Mouse (Mus musculus) forebrain, embryonic 16.5 days (tissue): ENCODE measurements around the gene Iqsec2. TPM values are rescaled to one million over a fixed set of nuclear protein-coding genes. Genes with fewer than 3 reads are reported as not detected.

Experiments used
- ATAC-seq: fragments of 200-750 bp; cut with Nextera tagmentation; 2 replicates; pipeline ENCODE4 v1.8.0; 2017; ENCODE audit warnings: mild to moderate bottlenecking, moderate library complexity
- H3K27ac ChIP-seq: fragments of 300-500 bp; sonication (generic); 2 replicates; pipeline ENCODE4 v1.5.1; 2014; ENCODE audit warnings: low read length, control low read depth
- H3K27me3 ChIP-seq: fragments of 300-500 bp; sonication (generic); replicated peaks from 2 replicates; pipeline ENCODE4 v1.6.1; 2014; ENCODE audit warnings: low read length; ENCODE audit not compliant: control insufficient read depth, insufficient read depth
- H3K36me3 ChIP-seq: fragments of 300-500 bp; sonication (generic); 2 replicates; pipeline ENCODE4 v1.6.1; 2014; ENCODE audit not compliant: control insufficient read depth, insufficient read depth
- H3K4me1 ChIP-seq: fragments of 300-500 bp; sonication (generic); replicated peaks from 2 replicates; pipeline ENCODE4 v1.6.1; 2014; ENCODE audit warnings: low read length; ENCODE audit not compliant: control insufficient read depth, insufficient read depth
- H3K4me2 ChIP-seq: fragments of 300-500 bp; sonication (generic); 2 replicates; pipeline ENCODE4 v1.6.1; 2014; ENCODE audit warnings: mild to moderate bottlenecking, low read length, control low read depth
- H3K4me3 ChIP-seq: fragments of 300-500 bp; sonication (generic); replicated peaks from 2 replicates; pipeline ENCODE4 v1.5.1; 2014; ENCODE audit warnings: mild to moderate bottlenecking, low read length, control low read depth
- H3K9ac ChIP-seq: fragments of 300-500 bp; sonication (generic); replicated peaks from 2 replicates; pipeline ENCODE4 v1.6.1; 2014; ENCODE audit warnings: low read depth, low read length, control low read depth
- H3K9me3 ChIP-seq: fragments of 300-500 bp; sonication (generic); 2 replicates; pipeline ENCODE4 v1.6.1; 2016; ENCODE audit warnings: low read length; ENCODE audit not compliant: control insufficient read depth
- WGBS: fragments of 180-500 bp; shearing (Covaris S2); extraction: QIAGEN DNeasy Blood & Tissue Kit; methylation state at CpG from one replicate; pipeline ENCODE4 v1.1.7; 2014; 5-methylcytosine and 5-hydroxymethylcytosine counted together
- polyA plus RNA-seq: library from polyadenylated mRNA; unstranded; fragments of >200 nt; fragmentation: Nextera tagmentation; extraction: Ambion mirVana; gene quantifications from 2 replicates; pipeline ENCODE4 v1.2.1, GENCODE M21; 2015

The Iqsec2 gene
- polyA plus RNA-seq, 1 experiment from 2014 or later = 5.8 TPM

DNA sequence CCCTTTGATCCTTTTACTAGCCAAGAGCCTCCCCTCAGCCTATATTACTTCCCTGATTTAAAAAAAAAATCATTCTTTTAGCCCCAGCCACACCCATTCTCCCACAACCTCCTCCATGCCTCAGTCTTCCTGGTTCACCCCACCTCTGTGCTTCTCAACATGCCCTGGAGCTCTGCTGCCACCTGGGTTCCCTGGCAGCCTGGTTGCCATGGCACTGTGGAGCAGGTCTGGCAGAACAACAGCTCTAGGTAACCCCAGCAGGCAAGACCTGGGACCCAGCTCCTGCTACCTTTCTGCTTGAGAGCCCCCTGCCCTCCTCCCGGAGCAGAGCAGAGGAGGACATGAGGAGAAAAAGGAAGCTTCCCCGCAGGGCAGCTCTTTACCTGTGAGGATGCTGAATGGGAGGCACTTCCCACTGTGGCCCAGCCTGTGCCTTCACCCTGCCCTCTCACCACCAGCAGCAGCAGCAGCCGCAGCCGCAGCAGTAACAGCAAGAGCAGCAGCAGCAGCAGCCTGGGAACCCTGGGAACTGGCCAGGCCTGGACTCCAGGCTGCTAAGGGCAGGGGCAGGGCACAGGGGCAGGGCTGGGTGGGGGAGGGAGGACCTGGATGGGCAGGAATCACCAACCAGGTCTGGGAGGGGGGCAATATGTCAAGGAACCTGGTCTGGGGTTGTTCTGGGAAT, 57.8 kb downstream of the Iqsec2 start:
- 33% methylated on average over 4 of the region's 4 CpGs for WGBS
- Histone ChIP-seq H3K27me3 (peaks cover 24% of the 10 kb centered on the region; the same call in 1 of the 2 replicates), H3K9me3 (no peaks in the 10 kb centered on the region), H3K4me3 (no peak overlapping the region), H3K9ac (no peak overlapping the region), H3K36me3 (no peaks in the 10 kb centered on the region), H3K4me2 (no peak overlapping the region), H3K27ac (no peak overlapping the region), H3K4me1 (peaks cover 18% of the 10 kb centered on the region)
- ATAC-seq = no peak

DNA sequence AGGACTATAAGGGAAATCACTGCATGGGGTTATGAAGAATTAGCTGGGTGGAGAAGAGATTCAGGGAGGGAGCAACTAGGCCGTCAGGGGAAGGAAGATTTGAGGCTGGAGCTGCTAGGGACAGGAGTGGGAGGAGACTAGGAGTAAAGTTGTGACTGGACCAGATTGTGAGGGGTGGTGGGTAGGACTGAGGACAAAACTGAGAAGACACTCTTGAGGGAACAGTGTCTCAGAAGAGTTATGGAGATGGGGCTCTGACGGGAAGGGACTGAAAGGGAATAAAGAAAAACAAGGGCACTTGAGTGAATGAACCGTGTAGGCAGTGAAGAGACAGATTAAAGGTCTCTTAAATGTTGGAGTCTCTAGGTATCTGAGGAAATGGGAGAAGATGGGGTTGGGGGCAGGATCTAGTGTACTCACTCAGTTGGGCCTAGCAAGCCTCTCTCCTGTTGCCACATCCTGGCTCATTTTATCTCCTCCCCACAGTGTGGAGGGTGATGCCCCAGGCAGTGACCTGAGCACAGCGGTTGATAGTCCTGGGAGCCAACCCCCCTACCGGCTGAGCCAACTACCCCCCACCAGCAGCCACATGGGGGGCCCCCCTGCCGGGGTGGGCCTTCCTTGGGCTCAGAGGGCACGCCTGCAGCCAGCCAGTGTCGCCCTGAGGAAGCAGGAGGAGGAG, 58.5 kb downstream of the Iqsec2 start:
- Histone ChIP-seq H3K27me3 (peaks cover 21% of the 10 kb centered on the region; the same call in 1 of the 2 replicates), H3K9me3 (no peaks in the 10 kb centered on the region), H3K27ac (no peak overlapping the region), H3K4me2 (no peak overlapping the region), H3K4me3 (no peak overlapping the region), H3K4me1 (peaks cover 12% of the 10 kb centered on the region), H3K9ac (no peak overlapping the region), H3K36me3 (no peaks in the 10 kb centered on the region)
- 40% methylated on average over 8 of the region's 8 CpGs for WGBS
- no peak for ATAC-seq

DNA sequence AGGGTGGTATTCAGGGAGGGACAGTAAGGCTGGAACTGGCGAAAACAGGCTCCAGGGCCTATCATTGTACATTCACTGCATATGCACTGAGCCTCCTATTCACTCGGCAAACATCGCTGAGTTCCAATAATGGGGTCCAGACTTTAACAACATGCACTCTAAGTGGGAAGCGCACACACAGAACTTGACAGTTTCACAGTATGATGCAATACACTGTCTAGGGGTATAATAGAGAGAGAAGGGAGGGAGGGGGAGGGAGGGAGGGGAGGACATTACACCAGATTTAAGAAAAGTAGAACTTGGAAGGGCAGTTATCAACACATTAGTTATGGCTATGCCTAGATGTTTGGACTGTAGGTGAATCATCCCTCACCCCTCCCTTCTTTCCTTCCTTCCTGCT, 59.2 kb downstream of the Iqsec2 start:
- H3K27ac ChIP-seq = no peak overlapping the region
- H3K9me3 ChIP-seq = no peaks in the 10 kb centered on the region
- ATAC-seq = no peak; the same call in 1 of the 2 replicates
- H3K9ac ChIP-seq = no peak overlapping the region
- H3K4me1 ChIP-seq = peaks cover 5% of the 10 kb centered on the region
- no peak overlapping the region for H3K4me3 ChIP-seq
- WGBS = 57% methylated on average over 4 of the region's 4 CpGs
- H3K27me3 ChIP-seq = peaks cover 21% of the 10 kb centered on the region; the same call in 1 of the 2 replicates
- H3K36me3 ChIP-seq = no peaks in the 10 kb centered on the region
- no peak overlapping the region for H3K4me2 ChIP-seq

DNA sequence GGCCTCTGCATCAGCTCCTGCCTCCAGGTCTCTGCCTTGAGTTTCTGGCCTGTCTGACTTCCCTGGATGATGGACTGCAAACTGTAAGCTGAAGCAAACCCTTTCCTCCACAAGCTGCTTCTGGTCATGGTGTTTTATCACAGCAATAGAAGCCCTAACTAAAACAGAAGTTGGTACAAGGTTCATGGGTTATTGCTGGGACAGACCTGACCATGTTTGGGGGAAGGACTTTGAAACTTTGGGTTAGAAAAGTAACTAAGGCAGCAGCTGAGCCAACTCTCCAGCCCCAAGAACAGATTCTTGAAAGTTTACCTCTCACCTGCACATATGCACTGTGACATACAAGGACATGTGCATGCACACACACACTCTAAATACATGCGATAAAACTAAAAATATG, 61.4 kb downstream of the Iqsec2 start:
- Histone ChIP-seq H3K27ac (no peak overlapping the region), H3K4me2 (no peak overlapping the region), H3K9me3 (no peaks in the 10 kb centered on the region), H3K4me3 (no peak overlapping the region), H3K9ac (no peak overlapping the region), H3K27me3 (peaks cover 18% of the 10 kb centered on the region; the same call in 1 of the 2 replicates), H3K4me1 (no peaks in the 10 kb centered on the region), H3K36me3 (no peaks in the 10 kb centered on the region)
- ATAC-seq = no peak
- WGBS = 97% methylated on average over 1 of the region's 1 CpGs

DNA sequence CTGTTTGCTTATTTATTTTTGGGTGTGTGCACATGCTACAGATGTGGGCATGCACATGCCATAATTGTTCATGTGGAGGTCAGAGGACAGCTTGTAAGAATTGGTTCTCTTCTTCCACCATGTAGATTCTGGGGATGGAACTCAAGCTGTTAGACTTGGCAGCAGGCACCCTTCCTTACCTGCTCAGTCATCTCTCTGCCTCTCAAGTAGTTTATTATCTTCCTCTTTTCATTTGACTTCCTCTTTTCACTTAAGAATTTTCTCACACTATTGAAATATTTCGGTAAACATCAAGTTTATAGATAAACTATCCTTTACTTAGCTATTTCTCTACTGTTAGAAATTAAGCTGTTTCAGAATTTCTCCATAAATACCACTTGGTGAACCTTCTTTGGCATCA, 70.6 kb downstream of the Iqsec2 start:
- Histone ChIP-seq H3K36me3 (no peaks in the 10 kb centered on the region), H3K9me3 (no peaks in the 10 kb centered on the region), H3K4me2 (no peak overlapping the region), H3K27ac (no peak overlapping the region), H3K4me3 (no peak overlapping the region), H3K9ac (no peak overlapping the region), H3K4me1 (no peaks in the 10 kb centered on the region), H3K27me3 (peaks cover 23% of the 10 kb centered on the region)
- WGBS = 86% methylated on average over 1 of the region's 1 CpGs
- ATAC-seq = no peak

DNA sequence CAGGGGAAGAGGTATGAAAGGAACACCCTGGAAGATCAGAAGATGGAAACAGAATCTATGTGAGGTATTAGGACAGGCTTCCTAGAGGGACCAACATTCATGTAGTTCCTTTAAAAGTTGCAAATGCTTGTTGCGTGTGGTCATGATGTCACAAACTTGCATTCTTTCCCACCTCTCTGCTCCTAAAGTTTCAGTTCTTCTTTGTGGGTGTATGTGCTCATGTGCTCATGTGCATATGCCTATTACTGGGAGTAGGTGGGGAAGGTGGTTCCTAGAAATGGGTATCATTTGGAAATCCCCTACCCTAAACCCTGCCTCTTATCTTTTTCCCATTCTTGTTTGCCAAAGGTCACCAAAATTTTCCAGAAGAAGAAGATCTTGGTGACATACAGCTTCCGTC, 74.5 kb downstream of the Iqsec2 start:
- H3K27ac ChIP-seq = no peak overlapping the region
- H3K9me3 ChIP-seq = no peaks in the 10 kb centered on the region
- ATAC-seq = no peak
- H3K27me3 ChIP-seq = peaks cover 16% of the 10 kb centered on the region; the same call in 1 of the 2 replicates
- no peaks in the 10 kb centered on the region for H3K36me3 ChIP-seq
- H3K9ac ChIP-seq = no peak overlapping the region
- no peaks in the 10 kb centered on the region for H3K4me1 ChIP-seq
- 100% methylated on average over 2 of the region's 2 CpGs for WGBS
- H3K4me3 ChIP-seq = no peak overlapping the region
- H3K4me2 ChIP-seq = no peak overlapping the region

DNA sequence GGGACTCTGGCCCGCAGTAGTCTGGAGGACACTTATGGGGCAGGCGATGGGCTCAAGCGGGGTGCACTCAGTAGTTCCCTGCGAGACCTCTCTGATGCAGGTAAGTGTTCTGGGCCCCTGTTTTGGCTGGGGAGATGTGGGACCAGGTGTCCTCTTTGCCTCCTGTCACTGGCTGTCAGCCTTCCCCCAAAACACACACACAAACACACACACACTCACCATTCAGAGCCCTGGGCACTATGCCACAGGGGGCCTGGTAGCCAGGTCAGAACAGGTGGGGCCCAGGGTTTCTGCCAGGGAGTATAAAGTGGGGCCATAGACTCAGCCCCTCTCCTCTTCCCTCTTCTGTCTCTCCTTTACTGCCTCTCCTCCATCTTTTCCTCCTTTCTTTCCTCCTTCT, 77.7 kb downstream of the Iqsec2 start:
- Histone ChIP-seq H3K27me3 (peaks cover 19% of the 10 kb centered on the region; the same call in 1 of the 2 replicates), H3K9ac (no peak overlapping the region)
- ATAC-seq = no peak

DNA sequence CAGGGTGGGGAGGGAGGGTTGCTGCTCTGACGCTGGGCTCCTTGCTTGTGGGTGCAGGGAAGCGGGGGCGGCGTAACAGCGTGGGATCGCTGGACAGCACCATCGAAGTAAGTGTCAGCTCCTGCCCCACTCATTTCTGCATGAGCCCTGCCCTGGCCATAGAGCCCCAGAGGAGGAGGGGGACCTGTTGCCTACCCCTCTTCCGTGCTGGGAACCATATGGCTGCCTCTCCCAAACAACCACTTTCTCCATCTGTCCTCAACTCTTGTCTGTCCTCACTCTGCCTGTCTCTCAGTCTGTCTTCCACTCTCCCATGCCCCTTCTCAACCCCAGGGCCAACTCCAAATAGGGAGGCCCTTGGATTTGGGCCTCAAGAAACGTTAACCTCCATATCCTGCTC, 78.2 kb downstream of the Iqsec2 start:
- no peaks in the 10 kb centered on the region for H3K9me3 ChIP-seq
- H3K36me3 ChIP-seq = no peaks in the 10 kb centered on the region
- no peak overlapping the region for H3K9ac ChIP-seq
- no peaks in the 10 kb centered on the region for H3K4me1 ChIP-seq
- no peak overlapping the region for H3K4me2 ChIP-seq
- peaks cover 19% of the 10 kb centered on the region; the same call in 1 of the 2 replicates for H3K27me3 ChIP-seq
- no peak for ATAC-seq
- WGBS = 58% methylated on average over 9 of the region's 9 CpGs
- no peak overlapping the region for H3K4me3 ChIP-seq
- H3K27ac ChIP-seq = no peak overlapping the region

More for the DNA sequence above, 77.7 kb downstream of the Iqsec2 start:
- 90% methylated on average over 4 of the region's 4 CpGs for WGBS
- Histone ChIP-seq H3K27ac (no peak overlapping the region), H3K36me3 (no peaks in the 10 kb centered on the region), H3K9me3 (no peaks in the 10 kb centered on the region), H3K4me1 (no peaks in the 10 kb centered on the region), H3K4me2 (no peak overlapping the region), H3K4me3 (no peak overlapping the region)

DNA sequence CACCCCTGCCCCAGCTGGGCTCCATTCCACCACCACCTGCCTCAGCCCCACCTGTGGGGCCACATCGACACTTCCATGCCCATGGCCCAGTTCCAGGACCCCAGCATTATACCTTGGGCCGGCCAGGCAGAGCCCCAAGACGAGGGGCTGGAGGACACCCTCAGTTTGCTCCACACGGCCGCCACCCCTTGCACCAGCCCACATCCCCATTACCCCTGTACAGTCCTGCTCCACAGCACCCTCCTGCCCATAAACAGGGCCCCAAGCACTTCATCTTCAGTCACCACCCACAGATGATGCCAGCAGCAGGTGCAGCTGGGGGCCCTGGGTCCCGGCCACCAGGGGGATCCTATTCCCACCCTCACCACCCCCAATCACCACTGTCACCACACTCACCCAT, 79.2 kb downstream of the Iqsec2 start:
- H3K27ac ChIP-seq = no peak overlapping the region
- no peaks in the 10 kb centered on the region for H3K4me1 ChIP-seq
- WGBS = 89% methylated on average over 6 of the region's 6 CpGs
- peaks cover 12% of the 10 kb centered on the region; the same call in 1 of the 2 replicates for H3K27me3 ChIP-seq
- H3K9ac ChIP-seq = no peak overlapping the region
- no peaks in the 10 kb centered on the region for H3K9me3 ChIP-seq
- ATAC-seq = no peak
- H3K4me3 ChIP-seq = no peak overlapping the region
- no peaks in the 10 kb centered on the region for H3K36me3 ChIP-seq
- no peak overlapping the region for H3K4me2 ChIP-seq
